Mouse (Mus musculus) inflammation-experienced regulatory T-cells, adult 6 months (primary cell): Measurements from ENCODE around the gene Gm20388. TPM values are rescaled to one million over a fixed set of nuclear protein-coding genes. Genes with fewer than 3 reads are reported as not detected.

Source experiments
- ATAC-seq: one replicate; pipeline ENCODE4 v1.8.0; 2017
- polyA plus RNA-seq, 3 experiments: library from polyadenylated mRNA; unstranded; fragments of 100-300 nt; shearing (Covaris generic); gene quantifications; one replicate each; pipeline ENCODE4 v1.2.1; 2017

The Gm20388 gene
- polyA plus RNA-seq, 3 experiments from 2014 or later = 10.8 to 14.1 (median 11.8) TPM

GRCm38 (mm10) chr8:123349073-123349472 is 3438.4 kb downstream of the Gm20388 start:
- ATAC-seq = no peak

- ATAC-seq = no peak
These were observed 3441.5 kb downstream of the Gm20388 start for GRCm38 (mm10) chr8:123352118-123352517.

GRCm38 (mm10) chr8:123352786-123353185 is 3442.1 kb downstream of the Gm20388 start:
- ATAC-seq = no peak

GRCm38 (mm10) chr8:123353216-123353615 is 3442.6 kb downstream of the Gm20388 start:
- ATAC-seq = no peak

GRCm38 (mm10) chr8:123361082-123361739 is 3450.6 kb downstream of the Gm20388 start:
- no peak for ATAC-seq

GRCm38 (mm10) chr8:123373403-123374238 is 3463.0 kb downstream of the Gm20388 start, which contains the start of gene Tcf25:
Gene Tcf25 (plus strand): TSS chr8:123373753.
- ATAC-seq = peak; percentile 86

GRCm38 (mm10) chr8:123374239-123374578 is 3463.6 kb downstream of the Gm20388 start:
- ATAC-seq = peak; percentile 76

- no peak for ATAC-seq
These were observed 3465.1 kb downstream of the Gm20388 start for GRCm38 (mm10) chr8:123375701-123376100.

GRCm38 (mm10) chr8:123376106-123376505 is 3465.5 kb downstream of the Gm20388 start:
- ATAC-seq = no peak

- no peak for ATAC-seq
These were observed 3471.1 kb downstream of the Gm20388 start for GRCm38 (mm10) chr8:123381711-123382110.

GRCm38 (mm10) chr8:123382516-123382915 is 3471.9 kb downstream of the Gm20388 start:
- no peak for ATAC-seq

GRCm38 (mm10) chr8:123384883-123385540 is 3474.4 kb downstream of the Gm20388 start:
- peak; percentile 60 for ATAC-seq

- ATAC-seq = no peak
These were observed 3476.4 kb downstream of the Gm20388 start for GRCm38 (mm10) chr8:123387041-123387440.

GRCm38 (mm10) chr8:123387801-123388200 is 3477.2 kb downstream of the Gm20388 start:
- ATAC-seq = no peak

- no peak for ATAC-seq
These were observed 3478.4 kb downstream of the Gm20388 start for GRCm38 (mm10) chr8:123389026-123389425.

- ATAC-seq = no peak
These were observed 3487.7 kb downstream of the Gm20388 start for GRCm38 (mm10) chr8:123398308-123398707.

GRCm38 (mm10) chr8:123401936-123402335 is 3491.3 kb downstream of the Gm20388 start:
- ATAC-seq = no peak

GRCm38 (mm10) chr8:123402730-123403326 is 3492.2 kb downstream of the Gm20388 start:
- ATAC-seq = no peak

GRCm38 (mm10) chr8:123404521-123404920 is 3493.9 kb downstream of the Gm20388 start:
- peak; percentile 76 for ATAC-seq

GRCm38 (mm10) chr8:123406786-123407185 is 3496.1 kb downstream of the Gm20388 start, which contains the start of gene Mc1r:
Gene Mc1r (plus strand): TSS chr8:123407107.
- ATAC-seq = peak; percentile 36

- no peak for ATAC-seq
These were observed 3497.0 kb downstream of the Gm20388 start for GRCm38 (mm10) chr8:123407612-123408011.
